Mouse (Mus musculus) liver, embryonic 12.5 days (tissue): ENCODE data around the gene Adcy9. TPM values are rescaled to one million over a fixed set of nuclear protein-coding genes. Genes with fewer than 3 reads are reported as not detected.
"Not testable (repeated sequence)": the region's sequence is repeated elsewhere in the genome, so short reads cannot be mapped to it uniquely, and the experiment has no call there.

Experiments
- ATAC-seq: fragments of 200-750 bp; cut with Nextera tagmentation; 2 replicates; pipeline ENCODE4 v1.8.0; 2017; ENCODE audit warnings: moderate number of reproducible peaks, mild to moderate bottlenecking, moderate library complexity
- H3K27ac ChIP-seq: fragments of 300-500 bp; sonication (generic); 2 replicates; pipeline ENCODE4 v1.5.1; 2016; ENCODE audit warnings: mild to moderate bottlenecking
- H3K27me3 ChIP-seq: fragments of 300-500 bp; sonication (generic); replicated peaks from 2 replicates; pipeline ENCODE4 v1.6.1; 2016; ENCODE audit warnings: mild to moderate bottlenecking, moderate library complexity
- H3K36me3 ChIP-seq: fragments of 300-500 bp; sonication (generic); 2 replicates; pipeline ENCODE4 v1.6.1; 2016; ENCODE audit warnings: mild to moderate bottlenecking, moderate library complexity
- H3K4me1 ChIP-seq: fragments of 300-500 bp; sonication (generic); 2 replicates; pipeline ENCODE4 v1.6.1; 2016
- H3K4me2 ChIP-seq: fragments of 300-500 bp; sonication (generic); 2 replicates; pipeline ENCODE4 v1.6.1; 2016; ENCODE audit warnings: mild to moderate bottlenecking, moderate library complexity
- H3K4me3 ChIP-seq: fragments of 300-500 bp; sonication (generic); 2 replicates; pipeline ENCODE4 v1.5.1; 2016; ENCODE audit warnings: mild to moderate bottlenecking, moderate library complexity
- H3K9ac ChIP-seq: fragments of 300-500 bp; sonication (generic); 2 replicates; pipeline ENCODE4 v1.6.1; 2016; ENCODE audit warnings: mild to moderate bottlenecking, moderate library complexity
- H3K9me3 ChIP-seq: fragments of 300-500 bp; sonication (generic); replicated peaks from 2 replicates; pipeline ENCODE4 v1.6.1; 2016; ENCODE audit warnings: mild to moderate bottlenecking, moderate library complexity
- WGBS: fragments of 180-500 bp; shearing (Covaris S2); methylation state at CpG from one replicate; pipeline ENCODE4 v1.1.7; 2016; ENCODE audit not compliant: insufficient replicate concordance; 5-methylcytosine and 5-hydroxymethylcytosine counted together
- polyA plus RNA-seq: library from polyadenylated mRNA; unstranded; fragments of >200 nt; fragmentation: Nextera tagmentation; extraction: Ambion mirVana; gene quantifications from 2 replicates; pipeline ENCODE4 v1.2.1, GENCODE M21; 2016

Gene Adcy9
- polyA plus RNA-seq, 1 experiment from 2014 or later = 1.6 TPM

DNA sequence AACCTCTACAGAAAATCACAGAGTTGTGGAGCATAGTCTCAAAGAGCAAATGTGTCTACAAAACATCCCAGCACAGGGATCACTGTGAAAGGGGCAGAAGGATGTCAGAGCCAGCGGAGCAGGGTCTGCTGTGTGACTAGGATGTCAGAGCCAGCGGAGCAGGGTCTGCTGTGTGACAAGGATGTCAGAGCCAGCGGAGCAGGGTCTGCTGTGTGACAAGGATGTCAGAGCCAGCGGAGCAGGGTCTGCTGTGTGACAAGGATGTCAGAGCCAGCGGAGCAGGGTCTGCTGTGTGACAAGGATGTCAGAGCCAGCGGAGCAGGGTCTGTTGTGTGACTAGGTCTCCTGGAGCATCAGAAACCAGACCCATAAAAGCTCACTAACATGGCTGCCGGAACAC, 81.1 kb downstream of the Adcy9 start:
- not testable (repeated sequence) for ATAC-seq, H3K36me3 ChIP-seq, H3K4me1 ChIP-seq, H3K4me2 ChIP-seq, H3K4me3 ChIP-seq, H3K9me3 ChIP-seq, H3K27ac ChIP-seq, H3K27me3 ChIP-seq, H3K9ac ChIP-seq
- WGBS = 82% methylated on average over 7 of the region's 7 CpGs

GRCm38 (mm10) chr16:4337269-4337668, 83.0 kb downstream of the Adcy9 start:
- 67% methylated on average over 4 of the region's 4 CpGs for WGBS

GRCm38 (mm10) chr16:4333788-4334187, 86.5 kb downstream of the Adcy9 start:
- Histone ChIP-seq H3K4me3 (no peak overlapping the region), H3K27me3 (no peaks in the 10 kb centered on the region), H3K4me2 (0 out of 2 replicates have a peak overlapping the region, but pooled peaks have one; percentile 8), H3K9ac (no peak overlapping the region), H3K4me1 (0 out of 2 replicates have a peak, but pooled peaks cover 7% of the 10 kb centered on the region), H3K9me3 (no peaks in the 10 kb centered on the region), H3K36me3 (no peaks in the 10 kb centered on the region), H3K27ac (no peak overlapping the region)
- peak; percentile 42 for ATAC-seq
- 66% methylated on average over 5 of the region's 5 CpGs for WGBS

More at GRCm38 (mm10) chr16:4337269-4337668, 83.0 kb downstream of the Adcy9 start:
- ATAC-seq = no peak
- H3K9me3 ChIP-seq = no peaks in the 10 kb centered on the region
- H3K4me3 ChIP-seq = no peak overlapping the region
- no peak overlapping the region for H3K9ac ChIP-seq
- no peak overlapping the region for H3K4me2 ChIP-seq
- H3K27me3 ChIP-seq = no peaks in the 10 kb centered on the region
- H3K27ac ChIP-seq = no peak overlapping the region
- no peaks in the 10 kb centered on the region for H3K36me3 ChIP-seq
- 0 out of 2 replicates have a peak, but pooled peaks cover 7% of the 10 kb centered on the region for H3K4me1 ChIP-seq

DNA sequence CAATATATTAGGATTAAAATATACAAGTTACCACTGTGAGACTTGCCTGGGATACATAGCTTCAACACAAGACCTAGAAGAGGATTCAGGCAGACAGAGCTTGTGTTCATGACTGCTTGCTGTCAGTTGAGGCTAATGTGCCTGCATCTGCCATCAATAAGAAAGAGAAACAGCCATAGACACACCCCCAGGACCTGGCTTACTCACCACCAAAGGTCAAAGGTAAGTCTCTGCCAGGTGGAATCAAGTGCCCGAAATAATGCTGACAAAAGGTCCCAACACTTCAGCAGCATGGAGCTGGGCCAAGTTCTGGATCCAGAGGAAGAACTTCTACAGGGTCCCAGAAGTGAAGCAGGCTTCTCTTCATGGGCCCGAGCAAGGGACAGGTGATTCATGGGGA, 86.9 kb downstream of the Adcy9 start:
- H3K27ac ChIP-seq = no peak overlapping the region
- no peaks in the 10 kb centered on the region for H3K27me3 ChIP-seq
- H3K4me1 ChIP-seq = 0 out of 2 replicates have a peak, but pooled peaks cover 7% of the 10 kb centered on the region
- no peak overlapping the region for H3K9ac ChIP-seq
- no peaks in the 10 kb centered on the region for H3K36me3 ChIP-seq
- 60% methylated on average over 2 of the region's 2 CpGs for WGBS
- ATAC-seq = no peak
- no peaks in the 10 kb centered on the region for H3K9me3 ChIP-seq
- H3K4me2 ChIP-seq = 0 out of 2 replicates have a peak overlapping the region, but pooled peaks have one; percentile 8
- H3K4me3 ChIP-seq = no peak overlapping the region

- H3K27ac ChIP-seq = no peak overlapping the region
- no peak overlapping the region for H3K9ac ChIP-seq
- H3K27me3 ChIP-seq = no peaks in the 10 kb centered on the region
- no peak for ATAC-seq
- H3K9me3 ChIP-seq = no peaks in the 10 kb centered on the region
- H3K4me3 ChIP-seq = no peak overlapping the region
- H3K36me3 ChIP-seq = no peaks in the 10 kb centered on the region
- H3K4me2 ChIP-seq = no peak overlapping the region
- no peaks in the 10 kb centered on the region for H3K4me1 ChIP-seq
These were observed 93.2 kb downstream of the Adcy9 start for GRCm38 (mm10) chr16:4327081-4327480.

- Histone ChIP-seq H3K9ac (no peak overlapping the region), H3K27ac (no peak overlapping the region), H3K4me3 (no peak overlapping the region), H3K9me3 (no peaks in the 10 kb centered on the region), H3K4me2 (no peak overlapping the region), H3K4me1 (no peaks in the 10 kb centered on the region), H3K36me3 (no peaks in the 10 kb centered on the region), H3K27me3 (no peaks in the 10 kb centered on the region)
- WGBS = 59% methylated on average over 2 of the region's 2 CpGs
- ATAC-seq = no peak
These were observed 94.5 kb downstream of the Adcy9 start for GRCm38 (mm10) chr16:4325801-4326200.

- Histone ChIP-seq H3K4me3 (no peak overlapping the region), H3K27me3 (no peaks in the 10 kb centered on the region), H3K36me3 (no peaks in the 10 kb centered on the region), H3K9ac (no peak overlapping the region), H3K4me2 (no peak overlapping the region), H3K9me3 (no peaks in the 10 kb centered on the region), H3K27ac (no peak overlapping the region), H3K4me1 (no peaks in the 10 kb centered on the region)
- ATAC-seq = no peak
These were observed 95.3 kb downstream of the Adcy9 start for GRCm38 (mm10) chr16:4324967-4325366.

DNA sequence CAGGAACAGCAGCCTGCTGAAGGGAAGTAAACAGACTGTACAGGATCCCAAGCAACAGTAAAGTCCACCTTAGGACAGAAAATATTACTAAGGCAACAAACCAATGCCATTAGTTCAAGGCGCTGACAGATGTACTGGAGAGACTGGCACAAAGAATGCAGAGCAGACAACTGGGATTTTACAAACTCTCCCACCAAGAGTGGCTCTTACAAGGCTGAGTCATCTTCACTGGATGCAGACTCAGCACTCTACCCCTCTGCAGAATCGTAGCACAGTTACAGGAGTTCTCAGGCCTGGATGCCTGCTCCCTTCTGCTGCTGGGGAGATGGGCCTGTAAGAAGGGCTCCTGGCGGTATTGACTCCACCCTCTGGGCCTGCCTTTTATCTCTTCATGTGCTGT, 99.4 kb downstream of the Adcy9 start:
- WGBS = 62% methylated on average over 3 of the region's 3 CpGs
- no peak for ATAC-seq
- H3K9me3 ChIP-seq = no peaks in the 10 kb centered on the region
- H3K4me1 ChIP-seq = no peaks in the 10 kb centered on the region
- no peaks in the 10 kb centered on the region for H3K27me3 ChIP-seq
- no peak overlapping the region for H3K4me2 ChIP-seq
- H3K27ac ChIP-seq = no peak overlapping the region
- no peaks in the 10 kb centered on the region for H3K36me3 ChIP-seq
- no peak overlapping the region for H3K4me3 ChIP-seq
- H3K9ac ChIP-seq = no peak overlapping the region

DNA sequence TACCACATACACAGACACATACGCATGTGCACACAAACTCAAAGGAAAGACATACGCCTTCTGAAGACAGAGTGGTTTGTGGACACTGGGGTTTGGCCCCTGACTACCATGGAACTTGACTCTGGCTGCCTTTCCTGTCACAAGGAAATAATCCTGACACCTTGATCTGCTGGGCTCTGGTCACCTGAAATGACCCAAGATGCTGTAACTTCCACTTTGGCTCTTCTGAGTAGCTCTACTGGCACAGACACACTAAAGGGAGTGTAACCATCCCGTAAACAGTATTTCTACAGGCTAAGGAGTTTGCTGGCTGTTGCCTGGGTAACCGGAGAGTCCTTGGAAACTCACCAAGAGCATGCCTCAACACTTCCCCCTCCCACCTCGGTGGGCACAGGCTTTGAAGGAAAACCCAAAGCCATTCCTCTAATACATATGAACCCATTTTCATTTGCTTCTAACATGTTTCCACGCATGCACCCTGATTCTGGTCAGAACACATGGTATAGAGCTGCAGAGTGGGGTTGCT, 102.2 kb downstream of the Adcy9 start:
- Histone ChIP-seq H3K36me3 (no peaks in the 10 kb centered on the region), H3K4me2 (no peak overlapping the region), H3K27me3 (no peaks in the 10 kb centered on the region), H3K9ac (no peak overlapping the region), H3K27ac (no peak overlapping the region), H3K4me3 (no peak overlapping the region), H3K4me1 (no peaks in the 10 kb centered on the region), H3K9me3 (no peaks in the 10 kb centered on the region)
- ATAC-seq = no peak
- WGBS = 67% methylated on average over 6 of the region's 6 CpGs

- Histone ChIP-seq H3K9ac (no peak overlapping the region), H3K9me3 (no peaks in the 10 kb centered on the region), H3K4me3 (no peak overlapping the region), H3K36me3 (no peaks in the 10 kb centered on the region), H3K4me2 (no peak overlapping the region), H3K4me1 (no peaks in the 10 kb centered on the region), H3K27me3 (no peaks in the 10 kb centered on the region), H3K27ac (no peak overlapping the region)
- peak; percentile 75 for ATAC-seq
- WGBS = 22% methylated on average over 3 of the region's 3 CpGs
These were observed 104.2 kb downstream of the Adcy9 start for GRCm38 (mm10) chr16:4316094-4316474.

GRCm38 (mm10) chr16:4315352-4316093, 104.8 kb downstream of the Adcy9 start:
- 66% methylated on average over 2 of the region's 2 CpGs for WGBS
- H3K36me3 ChIP-seq = no peaks in the 10 kb centered on the region
- H3K4me1 ChIP-seq = no peaks in the 10 kb centered on the region
- ATAC-seq = no peak
- no peak overlapping the region for H3K4me3 ChIP-seq
- no peaks in the 10 kb centered on the region for H3K27me3 ChIP-seq
- no peaks in the 10 kb centered on the region for H3K9me3 ChIP-seq
- H3K4me2 ChIP-seq = no peak overlapping the region
- no peak overlapping the region for H3K27ac ChIP-seq
- no peak overlapping the region for H3K9ac ChIP-seq

GRCm38 (mm10) chr16:4314891-4315290, 105.4 kb downstream of the Adcy9 start:
- ATAC-seq = no peak
- Histone ChIP-seq H3K4me1 (no peaks in the 10 kb centered on the region), H3K9me3 (no peaks in the 10 kb centered on the region), H3K27ac (no peak overlapping the region), H3K9ac (no peak overlapping the region), H3K4me2 (no peak overlapping the region), H3K36me3 (no peaks in the 10 kb centered on the region), H3K27me3 (no peaks in the 10 kb centered on the region), H3K4me3 (no peak overlapping the region)
- 77% methylated on average over 4 of the region's 4 CpGs for WGBS

DNA sequence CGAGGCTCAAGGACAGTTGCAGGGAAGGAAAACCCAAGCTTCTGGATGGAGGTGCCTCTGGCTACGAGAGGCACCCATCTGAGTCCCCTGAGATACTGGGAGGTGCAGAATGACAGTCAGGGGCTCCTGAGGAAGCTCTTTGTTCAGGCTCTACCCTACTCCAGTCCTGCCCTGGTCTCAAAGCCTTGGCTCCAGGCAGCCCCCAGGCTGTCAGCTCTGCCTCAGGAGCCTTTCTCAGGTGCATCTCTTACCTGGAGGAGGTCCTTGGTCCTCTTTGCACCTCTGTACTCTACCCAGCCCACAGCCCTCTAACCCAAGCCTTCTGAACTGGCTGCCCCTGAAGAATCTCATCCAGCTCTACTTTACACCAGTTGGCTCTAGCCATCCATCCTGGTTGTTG, 108.3 kb downstream of the Adcy9 start:
- H3K27ac ChIP-seq = no peak overlapping the region
- H3K36me3 ChIP-seq = no peaks in the 10 kb centered on the region
- H3K4me1 ChIP-seq = no peaks in the 10 kb centered on the region
- 50% methylated on average over 2 of the region's 2 CpGs for WGBS
- H3K27me3 ChIP-seq = no peaks in the 10 kb centered on the region
- H3K4me2 ChIP-seq = no peak overlapping the region
- no peak overlapping the region for H3K4me3 ChIP-seq
- no peak for ATAC-seq
- H3K9me3 ChIP-seq = no peaks in the 10 kb centered on the region
- no peak overlapping the region for H3K9ac ChIP-seq
